Mouse (Mus musculus): ENCODE results near the gene Cuedc1. TPM values are rescaled to one million over a fixed set of nuclear protein-coding genes. Genes with fewer than 3 reads are reported as not detected.

The Cuedc1 gene
- polyA plus RNA-seq, 1 experiment: 42.0 TPM

DNA sequence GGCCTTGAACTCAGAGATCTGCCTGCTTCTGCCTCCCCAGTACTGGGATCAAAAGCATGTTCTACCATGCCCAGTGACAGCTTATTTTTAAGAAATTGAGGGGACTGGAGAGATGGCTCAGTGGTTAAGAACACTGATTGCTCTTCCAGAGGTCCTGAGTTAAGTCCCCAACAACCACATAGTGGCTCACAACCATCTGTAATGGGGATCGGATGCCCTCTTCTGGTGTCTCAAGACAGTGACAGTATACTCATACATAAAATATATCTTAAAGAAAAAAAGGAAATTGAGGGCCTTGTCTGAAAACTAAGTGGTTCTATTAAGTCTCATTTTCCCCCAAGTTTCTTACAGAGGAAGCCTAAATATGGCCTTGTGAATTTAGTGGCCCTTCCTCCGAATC lies 40.1 kb upstream of the Cuedc1 start:
- DNase-seq: no peak
- no peaks in the 10 kb centered on the region for H3K4me1 ChIP-seq (ENCODE audit: control insufficient read depth, insufficient read depth, low read length)
- no peaks in the 10 kb centered on the region for H3K27me3 ChIP-seq (ENCODE audit: control insufficient read depth, insufficient read depth, low read length)
- 75% methylated on average over 2 of the region's 2 CpGs for WGBS
- TF ChIP-seq CTCF (IDR thresholded peaks at IDR 0.05; ENCODE audit: borderline replicate concordance, insufficient read depth, low read depth, low read length): no peak
- no peak overlapping the region for H3K27ac ChIP-seq (ENCODE audit: insufficient read depth, low read length)
- no peak overlapping the region for H3K4me3 ChIP-seq (replicated peaks; ENCODE audit: insufficient read depth, low read depth, low read length)

- peak; percentile 76 for TF ChIP-seq CTCF (IDR thresholded peaks at IDR 0.05; ENCODE audit: borderline replicate concordance, insufficient read depth, low read depth, low read length)
- no peak for TF ChIP-seq POLR2A (IDR thresholded peaks at IDR 0.05; ENCODE audit: borderline replicate concordance, insufficient read depth, low read length)
- Histone ChIP-seq H3K4me3 (replicated peaks; ENCODE audit: insufficient read depth, low read depth, low read length) (no peak overlapping the region), H3K27me3 (ENCODE audit: control insufficient read depth, insufficient read depth, low read length) (no peaks in the 10 kb centered on the region), H3K27ac (ENCODE audit: insufficient read depth, low read length) (no peak overlapping the region), H3K4me1 (ENCODE audit: control insufficient read depth, insufficient read depth, low read length) (no peaks in the 10 kb centered on the region)
- 34% methylated on average over 2 of the region's 2 CpGs for WGBS
- DNase-seq: peak; percentile 39 to 66
Measured at GRCm38 (mm10) chr11:88059141-88059540, 38.7 kb upstream of the Cuedc1 start.

DNA sequence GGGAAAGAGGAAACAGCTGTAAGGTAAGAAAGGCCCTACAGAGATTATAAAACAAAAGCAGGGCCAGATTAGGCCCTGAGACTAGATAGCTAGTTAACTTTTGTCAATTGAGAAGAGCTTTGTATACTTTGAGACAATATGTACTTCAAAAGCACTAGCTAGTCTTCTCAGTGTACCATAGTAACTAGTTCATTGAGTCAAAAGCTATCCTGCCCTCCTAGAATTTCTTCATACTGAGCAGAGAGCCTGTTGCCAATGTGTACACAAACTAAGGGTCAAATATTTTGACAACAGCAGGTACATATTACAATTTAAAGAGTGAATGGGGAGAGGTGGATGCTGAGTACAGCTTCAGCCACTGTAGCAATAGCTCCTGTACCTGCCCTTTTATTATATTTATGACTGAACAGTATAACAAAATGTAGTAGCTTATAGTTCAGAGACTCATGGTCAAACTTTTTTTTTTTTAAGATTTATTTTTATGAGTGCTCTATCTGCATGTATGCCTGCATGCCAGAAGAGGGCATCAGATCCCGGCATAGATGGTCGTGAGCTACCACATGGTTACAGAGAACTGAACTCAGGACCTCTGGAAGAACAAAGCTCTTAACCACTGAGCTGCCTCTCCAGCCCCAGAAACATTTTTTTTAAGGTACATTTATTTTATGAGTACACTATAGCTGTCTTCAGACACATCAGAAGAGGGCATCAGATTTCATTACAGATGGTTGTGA lies 35.8 kb upstream of the Cuedc1 start:
- Histone ChIP-seq H3K27ac (ENCODE audit: insufficient read depth, low read length) (no peak overlapping the region), H3K27me3 (ENCODE audit: control insufficient read depth, insufficient read depth, low read length) (no peaks in the 10 kb centered on the region), H3K4me1 (ENCODE audit: control insufficient read depth, insufficient read depth, low read length) (no peaks in the 10 kb centered on the region), H3K4me3 (replicated peaks; ENCODE audit: insufficient read depth, low read depth, low read length) (no peak overlapping the region)
- 61% methylated on average over 2 of the region's 2 CpGs for WGBS
- DNase-seq: no peak
- TF ChIP-seq CTCF (IDR thresholded peaks at IDR 0.05; ENCODE audit: borderline replicate concordance, insufficient read depth, low read depth, low read length) (peak; percentile 13; the same call in 1 of the 2 replicates), POLR2A (IDR thresholded peaks at IDR 0.05; ENCODE audit: borderline replicate concordance, insufficient read depth, low read length) (no peak)

GRCm38 (mm10) chr11:88065732-88066131 lies 32.1 kb upstream of the Cuedc1 start:
- TF ChIP-seq POLR2A (IDR thresholded peaks at IDR 0.05; ENCODE audit: borderline replicate concordance, insufficient read depth, low read length) (no peak), CTCF (IDR thresholded peaks at IDR 0.05; ENCODE audit: borderline replicate concordance, insufficient read depth, low read depth, low read length) (no peak)
- no peaks in the 10 kb centered on the region for H3K27me3 ChIP-seq (ENCODE audit: control insufficient read depth, insufficient read depth, low read length)
- no peak overlapping the region for H3K4me3 ChIP-seq (replicated peaks; ENCODE audit: insufficient read depth, low read depth, low read length)
- no peak for DNase-seq
- no peaks in the 10 kb centered on the region for H3K4me1 ChIP-seq (ENCODE audit: control insufficient read depth, insufficient read depth, low read length)
- H3K27ac ChIP-seq (ENCODE audit: insufficient read depth, low read length): no peak overlapping the region

DNA sequence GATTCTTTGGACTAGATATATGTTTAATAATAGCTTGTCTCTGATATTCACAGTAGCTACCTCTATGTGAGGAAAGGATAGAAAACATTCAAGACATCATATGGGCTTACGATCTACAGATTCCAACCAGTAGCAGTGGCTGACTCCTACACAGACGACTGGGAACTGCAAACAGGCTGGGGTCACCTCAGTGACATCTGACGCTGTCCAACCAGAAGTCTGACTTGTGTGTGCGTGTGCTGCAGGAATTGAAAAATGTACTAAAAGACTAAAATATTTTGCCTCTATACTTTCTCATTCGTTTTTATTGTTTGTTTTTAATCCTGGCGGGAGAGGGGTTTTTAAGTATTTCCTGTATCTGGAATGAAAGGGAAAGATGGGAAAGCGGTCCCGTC lies 30.7 kb upstream of the Cuedc1 start:
- under 1% methylated on average over 8 of the region's 8 CpGs for WGBS

GRCm38 (mm10) chr11:88067586-88068410 lies 30.1 kb upstream of the Cuedc1 start, which contains the start of gene Vezf1:
TSS of gene Vezf1 (plus strand) at chr11:88068279.
- WGBS: under 1% methylated on average over 53 of the region's 81 CpGs

More for the DNA sequence above, 30.7 kb upstream of the Cuedc1 start:
- Histone ChIP-seq H3K4me1 (ENCODE audit: control insufficient read depth, insufficient read depth, low read length) (peaks cover 4% of the 10 kb centered on the region; the same call in 1 of the 2 replicates), H3K4me3 (replicated peaks; ENCODE audit: insufficient read depth, low read depth, low read length) (peak overlapping the region; percentile 100), H3K27me3 (ENCODE audit: control insufficient read depth, insufficient read depth, low read length) (no peaks in the 10 kb centered on the region), H3K27ac (ENCODE audit: insufficient read depth, low read length) (peak overlapping the region; percentile 100)
- peak in 1 of 2 experiments; percentile 36 for DNase-seq
- TF ChIP-seq POLR2A (IDR thresholded peaks at IDR 0.05; ENCODE audit: borderline replicate concordance, insufficient read depth, low read length) (no peak), CTCF (IDR thresholded peaks at IDR 0.05; ENCODE audit: borderline replicate concordance, insufficient read depth, low read depth, low read length) (no peak)

DNA sequence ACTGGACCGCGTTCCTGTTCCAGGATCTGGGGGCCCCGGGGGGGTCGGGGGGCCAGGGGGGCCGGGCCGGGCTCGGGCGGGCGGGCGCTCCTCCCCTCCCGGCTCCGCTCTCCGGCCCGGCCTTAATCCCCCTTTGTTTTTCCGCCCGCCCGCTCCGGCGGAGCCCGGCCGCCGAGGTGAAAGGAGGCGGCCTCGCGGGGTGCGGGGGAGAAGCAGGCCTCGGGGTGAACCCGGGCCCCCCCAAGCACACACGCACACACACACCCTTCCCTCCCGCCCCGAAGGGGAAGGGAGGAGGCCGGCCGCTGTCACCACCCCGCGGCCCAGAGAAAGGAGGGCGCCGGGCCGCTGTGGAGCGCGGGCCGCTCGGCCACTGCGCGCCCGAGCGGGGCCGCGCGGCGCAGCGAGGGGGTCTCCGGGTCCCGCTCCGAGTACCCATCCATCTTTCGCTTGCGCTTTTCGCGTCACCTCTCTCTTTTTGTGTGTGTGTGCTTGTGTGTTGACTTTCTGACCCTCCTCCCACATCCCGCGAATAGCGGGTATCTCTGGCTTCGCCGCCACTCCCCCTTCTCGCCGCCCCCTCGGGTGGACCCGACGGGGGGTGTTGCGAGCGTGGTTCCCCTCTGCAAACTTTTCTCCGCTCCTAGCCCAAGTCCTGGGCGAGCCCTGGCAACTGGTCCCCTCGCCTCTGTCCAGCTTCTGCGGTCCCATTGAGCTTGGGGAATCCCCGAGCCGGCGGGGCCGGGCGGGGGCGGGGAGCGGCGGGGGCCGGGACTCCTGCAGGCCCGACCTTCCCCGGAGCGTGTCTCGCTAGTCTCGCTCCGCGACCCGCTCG lies 29.2 kb upstream of the Cuedc1 start:
- Histone ChIP-seq H3K27me3 (ENCODE audit: control insufficient read depth, insufficient read depth, low read length) (no peaks in the 10 kb centered on the region), H3K4me3 (replicated peaks; ENCODE audit: insufficient read depth, low read depth, low read length) (peak overlapping the region; percentile 100), H3K4me1 (ENCODE audit: control insufficient read depth, insufficient read depth, low read length) (peaks cover 9% of the 10 kb centered on the region), H3K27ac (ENCODE audit: insufficient read depth, low read length) (peak overlapping the region; percentile 100; the same call in 1 of the 2 replicates)
- TF ChIP-seq POLR2A (IDR thresholded peaks at IDR 0.05; ENCODE audit: borderline replicate concordance, insufficient read depth, low read length): no peak
- TF ChIP-seq CTCF (IDR thresholded peaks at IDR 0.05; ENCODE audit: borderline replicate concordance, insufficient read depth, low read depth, low read length): no peak
- under 1% methylated on average over 84 of the region's 92 CpGs for WGBS
- peak; percentile 71 to 80 for DNase-seq

More at GRCm38 (mm10) chr11:88067586-88068410, 30.1 kb upstream of the Cuedc1 start, which contains the start of gene Vezf1:
- H3K27me3 ChIP-seq (ENCODE audit: control insufficient read depth, insufficient read depth, low read length): no peaks in the 10 kb centered on the region
- peak within 1 kb of the TSS; percentile 100 for H3K4me3 ChIP-seq (replicated peaks; ENCODE audit: insufficient read depth, low read depth, low read length)
- DNase-seq: peak; percentile 76 to 81
- TF ChIP-seq POLR2A (IDR thresholded peaks at IDR 0.05; ENCODE audit: borderline replicate concordance, insufficient read depth, low read length) (peak; percentile 56; the same call in 1 of the 2 replicates), CTCF (IDR thresholded peaks at IDR 0.05; ENCODE audit: borderline replicate concordance, insufficient read depth, low read depth, low read length) (peak; percentile 15; the same call in 1 of the 2 replicates)
- H3K4me1 ChIP-seq (ENCODE audit: control insufficient read depth, insufficient read depth, low read length): peaks cover 4% of the 10 kb centered on the region; the same call in 1 of the 2 replicates
- peak within 1 kb of the TSS; percentile 100 for H3K27ac ChIP-seq (ENCODE audit: insufficient read depth, low read length)
